Mouse (Mus musculus) G1E (cell line): ENCODE measurements around the gene Atrnl1. TPM values are rescaled to one million over a fixed set of nuclear protein-coding genes. Genes with fewer than 3 reads are reported as not detected.

Experiments used
- ATAC-seq: 2 replicates; pipeline ENCODE4 v1.8.0; 2016; ENCODE audit warnings: mild to moderate bottlenecking; ENCODE audit not compliant: insufficient number of reproducible peaks, poor library complexity, low FRiP score, severe bottlenecking; ENCODE audit errors: extremely low read depth
- DNase-seq: peaks from one replicate; pipeline ENCODE4 v3.0.0; 2012; ENCODE audit warnings: low spot score
- H3K27me3 ChIP-seq: 2 replicates; pipeline ENCODE4 v1.6.1; 2012; ENCODE audit warnings: mild to moderate bottlenecking, low read length, inconsistent platforms; ENCODE audit not compliant: insufficient read depth
- H3K36me3 ChIP-seq: replicated peaks from 2 replicates; pipeline ENCODE3; 2012; ENCODE audit warnings: mild to moderate bottlenecking, inconsistent platforms
- H3K4me1 ChIP-seq: 2 replicates; pipeline ENCODE4 v1.6.1; 2012; ENCODE audit warnings: low read depth, low read length, inconsistent platforms, mixed read lengths; ENCODE audit not compliant: insufficient read depth
- H3K4me3 ChIP-seq: 2 replicates; pipeline ENCODE4 v1.5.1; 2012; ENCODE audit warnings: low read depth, mild to moderate bottlenecking, inconsistent platforms, low read length, moderate library complexity, mixed read lengths
- H3K9me3 ChIP-seq: replicated peaks from 2 replicates; pipeline ENCODE4 v1.6.1; 2012; ENCODE audit warnings: inconsistent platforms
- CTCF ChIP-seq: IDR thresholded peaks from 2 replicates; pipeline ENCODE4 v1.5.1; 2012; ENCODE audit warnings: low read depth, low read length, inconsistent platforms, mixed read lengths
- GATA1 ChIP-seq: IDR thresholded peaks from 2 replicates; pipeline ENCODE4 v1.6.1; 2012; ENCODE audit warnings: borderline replicate concordance, low read length, inconsistent platforms, mixed read lengths
- GATA2 ChIP-seq: IDR thresholded peaks from 2 replicates; pipeline ENCODE4 v1.6.1; 2012; ENCODE audit warnings: low read depth, low read length, inconsistent platforms, borderline replicate concordance
- POLR2AphosphoS5 ChIP-seq: IDR thresholded peaks from 2 replicates; pipeline ENCODE4 v1.6.1; 2012; ENCODE audit warnings: low read depth, low read length, inconsistent platforms; ENCODE audit not compliant: insufficient replicate concordance
- TAL1 ChIP-seq: conservative IDR thresholded peaks from 2 replicates; pipeline ENCODE4 v1.6.1; 2012; ENCODE audit warnings: low read depth, low read length, inconsistent platforms, mixed read lengths
- polyA plus RNA-seq: library from polyadenylated mRNA; stranded (reverse); fragments of >175 nt; gene quantifications from 2 replicates; pipeline ENCODE4 v1.2.3, GENCODE M21; 2012
- total RNA-seq, 2 experiments: library from RNA; stranded (forward) in 1 of 2; stranded (reverse) in 1 of 2; fragments of 200-1000 nt in 1 of 2; fragments of >200 nt in 1 of 2; fragmentation: Nextera tagmentation in 1 of 2; gene quantifications; 2 replicates each; pipeline ENCODE4 v1.2.3; 2014 to 2017

The Atrnl1 gene
- total and polyA plus RNA-seq, 3 experiments = 0.52 to 5.8 (median 3.2) TPM

GRCm38 (mm10) chr19:57591631-57592030 is 19.2 kb upstream of the Atrnl1 start:
- no peak for ATAC-seq
- TF ChIP-seq GATA2 = no peak
- no peak for TF ChIP-seq CTCF
- no peak for TF ChIP-seq GATA1

GRCm38 (mm10) chr19:57592355-57592754 is 18.5 kb upstream of the Atrnl1 start:
- Histone ChIP-seq H3K9me3 (no peaks in the 10 kb centered on the region), H3K4me3 (no peak overlapping the region), H3K4me1 (no peaks in the 10 kb centered on the region), H3K36me3 (no peaks in the 10 kb centered on the region), H3K27me3 (peaks cover 5% of the 10 kb centered on the region)
- no peak for DNase-seq
- ATAC-seq = no peak
- TF ChIP-seq POLR2AphosphoS5 (no peak), TAL1 (no peak)

More at GRCm38 (mm10) chr19:57591631-57592030, 19.2 kb upstream of the Atrnl1 start:
- H3K4me3 ChIP-seq = no peak overlapping the region
- DNase-seq = no peak
- H3K27me3 ChIP-seq = peaks cover 5% of the 10 kb centered on the region
- H3K9me3 ChIP-seq = no peaks in the 10 kb centered on the region
- H3K4me1 ChIP-seq = no peaks in the 10 kb centered on the region
- H3K36me3 ChIP-seq = no peaks in the 10 kb centered on the region

- peaks cover 3% of the 10 kb centered on the region for H3K27me3 ChIP-seq
- ATAC-seq (no peak), DNase-seq (no peak)
- no peak overlapping the region for H3K4me3 ChIP-seq
- H3K4me1 ChIP-seq = no peaks in the 10 kb centered on the region
- H3K9me3 ChIP-seq = no peaks in the 10 kb centered on the region
- H3K36me3 ChIP-seq = no peaks in the 10 kb centered on the region
- TF ChIP-seq GATA1 (no peak), TAL1 (no peak), POLR2AphosphoS5 (no peak), CTCF (no peak), GATA2 (no peak)
These were observed 11.7 kb upstream of the Atrnl1 start for GRCm38 (mm10) chr19:57599126-57599525.

GRCm38 (mm10) chr19:57600233-57600929 is 10.5 kb upstream of the Atrnl1 start:
- no peak for TF ChIP-seq GATA1
- no peak for TF ChIP-seq TAL1
- TF ChIP-seq CTCF = no peak
- no peak for TF ChIP-seq POLR2AphosphoS5
- no peak for TF ChIP-seq GATA2
- ATAC-seq (no peak), DNase-seq (no peak)
- Histone ChIP-seq H3K36me3 (no peaks in the 10 kb centered on the region), H3K9me3 (0 out of 2 replicates have a peak, but pooled peaks cover 3% of the 10 kb centered on the region), H3K4me1 (no peaks in the 10 kb centered on the region), H3K27me3 (peaks cover 3% of the 10 kb centered on the region), H3K4me3 (no peak overlapping the region)

- H3K4me1 ChIP-seq = no peaks in the 10 kb centered on the region
- TF ChIP-seq GATA1 (no peak), CTCF (no peak), POLR2AphosphoS5 (no peak), TAL1 (no peak), GATA2 (no peak)
- peaks cover 3% of the 10 kb centered on the region for H3K27me3 ChIP-seq
- 0 out of 2 replicates have a peak, but pooled peaks cover 3% of the 10 kb centered on the region for H3K9me3 ChIP-seq
- H3K4me3 ChIP-seq = no peak overlapping the region
- ATAC-seq = no peak
- DNase-seq = no peak
- H3K36me3 ChIP-seq = no peaks in the 10 kb centered on the region
These were observed 9.9 kb upstream of the Atrnl1 start for GRCm38 (mm10) chr19:57600930-57601328.

GRCm38 (mm10) chr19:57603593-57603992 is 7.2 kb upstream of the Atrnl1 start:
- H3K9me3 ChIP-seq = 0 out of 2 replicates have a peak, but pooled peaks cover 3% of the 10 kb centered on the region
- no peak overlapping the region for H3K4me3 ChIP-seq
- TF ChIP-seq CTCF = no peak
- TF ChIP-seq GATA1 = no peak
- no peak for TF ChIP-seq GATA2
- no peak for TF ChIP-seq POLR2AphosphoS5
- no peak for TF ChIP-seq TAL1
- DNase-seq (no peak), ATAC-seq (no peak)
- H3K27me3 ChIP-seq = peaks cover 12% of the 10 kb centered on the region
- no peaks in the 10 kb centered on the region for H3K4me1 ChIP-seq
- no peaks in the 10 kb centered on the region for H3K36me3 ChIP-seq
